Mouse (Mus musculus): ENCODE measurements at regions not wholly inside any gene's neighbourhood (a gene's known extent, or its start where the extent isn't known, plus 50 kb on each side); places are given as distances from the start of the nearest gene placed in this dataset.

DNA sequence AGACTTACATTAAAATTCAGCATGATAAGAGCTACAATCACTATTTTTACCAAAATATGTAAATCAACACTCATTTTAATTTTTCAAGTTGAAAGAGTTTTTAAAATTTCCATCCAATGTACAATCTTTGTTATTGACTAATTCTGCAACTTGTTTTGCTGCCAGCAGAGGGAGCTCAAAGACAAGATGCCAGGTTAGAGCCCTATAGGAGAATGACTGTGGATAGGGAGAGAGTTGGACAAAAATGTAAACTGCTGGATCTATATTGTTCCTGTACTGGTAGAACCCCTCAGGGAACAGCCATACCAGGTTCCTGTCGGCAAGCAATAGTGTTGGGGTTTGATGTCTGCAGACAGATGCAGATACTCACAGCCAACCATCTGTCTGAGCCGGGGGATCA lies 288.8 kb upstream of the 4930550L24Rik start:
- peak in 1 of 2 experiments; percentile 22 for DNase-seq (ENCODE audit: low spot score in 2 of 2)
